Mouse (Mus musculus): Measurements from ENCODE around the gene Nr1d1. TPM values are rescaled to one million over a fixed set of nuclear protein-coding genes. Genes with fewer than 3 reads are reported as not detected.

Nr1d1 gene
- total RNA-seq, 1 experiment = 2.9 TPM

GRCm38 (mm10) chr11:98789824-98790223 lies 14.7 kb upstream of the Nr1d1 start:
- in situ Hi-C loops (cut with MboI; ENCODE audit: low sequenced_read_pairs in 2 of 2, unreplicated experiment in 2 of 2) = loop anchor here in 1 of 2 experiments (10.0 kb wide), 1 partner anchor 55 kb away; no protein-coding TSS in a partner anchor
- H3K36me3 ChIP-seq (ENCODE audit: control insufficient read depth, insufficient read depth, low read length, poor library complexity, severe bottlenecking) = no peaks in the 10 kb centered on the region
- H3K4me3 ChIP-seq (ENCODE audit: insufficient read depth in 1 of 2, low read depth in 1 of 2, low read length in 2 of 2, poor library complexity in 1 of 2, severe bottlenecking in 1 of 2) = peak overlapping the region; percentile 62 to 75; a peak in 3 of 4 replicates
- no peak for DNase-seq (ENCODE audit: low read depth, low spot score)
- TF ChIP-seq ZNF384 (IDR thresholded peaks at IDR 0.05; ENCODE audit: low read depth, low read length) (no peak), MAFK (IDR thresholded peaks at IDR 0.05; ENCODE audit: insufficient read depth, low read depth, low read length) (no peak), HCFC1 (IDR thresholded peaks at IDR 0.05; ENCODE audit: borderline replicate concordance, insufficient read depth, low read length) (no peak), ZC3H11A (IDR thresholded peaks at IDR 0.05; ENCODE audit: borderline replicate concordance, low read depth, low read length) (no peak), CHD2 (IDR thresholded peaks at IDR 0.05; ENCODE audit: low read depth, low read length) (no peak)
- H3K9me3 ChIP-seq (ENCODE audit: control insufficient read depth, insufficient read depth, low read depth, low read length) = no peaks in the 10 kb centered on the region
- H3K9ac ChIP-seq (ENCODE audit: insufficient read depth, low read depth, low read length, poor library complexity, severe bottlenecking) = peak overlapping the region; percentile 88; the same call in 1 of the 2 replicates
- no peak overlapping the region for H3K27ac ChIP-seq (ENCODE audit: insufficient read depth, low read depth, low read length, poor library complexity, severe bottlenecking)
- H3K4me1 ChIP-seq (ENCODE audit: control insufficient read depth in 2 of 2, insufficient read depth in 2 of 2, low read length in 2 of 2, poor library complexity in 1 of 2) = peaks cover 5 to 11% of the 10 kb centered on the region in 2 experiments

GRCm38 (mm10) chr11:98789219-98789807 lies 14.2 kb upstream of the Nr1d1 start:
- Histone ChIP-seq H3K9me3 (ENCODE audit: control insufficient read depth, insufficient read depth, low read depth, low read length) (no peaks in the 10 kb centered on the region), H3K27ac (ENCODE audit: insufficient read depth, low read depth, low read length, poor library complexity, severe bottlenecking) (peak overlapping the region; percentile 7; the same call in 1 of the 2 replicates), H3K36me3 (ENCODE audit: control insufficient read depth, insufficient read depth, low read length, poor library complexity, severe bottlenecking) (no peaks in the 10 kb centered on the region), H3K4me3 (ENCODE audit: insufficient read depth in 1 of 2, low read depth in 1 of 2, low read length in 2 of 2, poor library complexity in 1 of 2, severe bottlenecking in 1 of 2) (peak overlapping the region; percentile 62 to 75), H3K9ac (ENCODE audit: insufficient read depth, low read depth, low read length, poor library complexity, severe bottlenecking) (peak overlapping the region; percentile 88), H3K4me1 (ENCODE audit: control insufficient read depth in 2 of 2, insufficient read depth in 2 of 2, low read length in 2 of 2, poor library complexity in 1 of 2) (peaks cover 5 to 11% of the 10 kb centered on the region in 2 experiments)
- no peak for TF ChIP-seq ZC3H11A (IDR thresholded peaks at IDR 0.05; ENCODE audit: borderline replicate concordance, low read depth, low read length)
- TF ChIP-seq HCFC1 (IDR thresholded peaks at IDR 0.05; ENCODE audit: borderline replicate concordance, insufficient read depth, low read length) = no peak
- no peak for TF ChIP-seq ZNF384 (IDR thresholded peaks at IDR 0.05; ENCODE audit: low read depth, low read length)
- TF ChIP-seq MAFK (IDR thresholded peaks at IDR 0.05; ENCODE audit: insufficient read depth, low read depth, low read length) = no peak
- TF ChIP-seq CHD2 (IDR thresholded peaks at IDR 0.05; ENCODE audit: low read depth, low read length) = no peak
- in situ Hi-C loops (cut with MboI; ENCODE audit: low sequenced_read_pairs in 2 of 2, unreplicated experiment in 2 of 2) = loop anchor here in 1 of 2 experiments (10.0 kb wide), 1 partner anchor 55 kb away; no protein-coding TSS in a partner anchor
- DNase-seq (ENCODE audit: low read depth, low spot score) = no peak

GRCm38 (mm10) chr11:98788550-98789218 lies 13.6 kb upstream of the Nr1d1 start:
- no peak for DNase-seq (ENCODE audit: low read depth, low spot score)
- Histone ChIP-seq H3K4me1 (ENCODE audit: control insufficient read depth in 2 of 2, insufficient read depth in 2 of 2, low read length in 2 of 2, poor library complexity in 1 of 2) (peaks cover 7 to 16% of the 10 kb centered on the region in 2 experiments; a peak in 3 of 4 replicates), H3K9ac (ENCODE audit: insufficient read depth, low read depth, low read length, poor library complexity, severe bottlenecking) (peak overlapping the region; percentile 88), H3K27ac (ENCODE audit: insufficient read depth, low read depth, low read length, poor library complexity, severe bottlenecking) (no peak overlapping the region; the same call in 1 of the 2 replicates), H3K4me3 (ENCODE audit: insufficient read depth in 1 of 2, low read depth in 1 of 2, low read length in 2 of 2, poor library complexity in 1 of 2, severe bottlenecking in 1 of 2) (peak overlapping the region; percentile 62 to 75), H3K36me3 (ENCODE audit: control insufficient read depth, insufficient read depth, low read length, poor library complexity, severe bottlenecking) (no peaks in the 10 kb centered on the region), H3K9me3 (ENCODE audit: control insufficient read depth, insufficient read depth, low read depth, low read length) (no peaks in the 10 kb centered on the region)
- in situ Hi-C loops (cut with MboI; ENCODE audit: low sequenced_read_pairs in 2 of 2, unreplicated experiment in 2 of 2) = loop anchor here in 1 of 2 experiments (10.0 kb wide), 1 partner anchor 54 kb away; no protein-coding TSS in a partner anchor
- TF ChIP-seq HCFC1 (IDR thresholded peaks at IDR 0.05; ENCODE audit: borderline replicate concordance, insufficient read depth, low read length) = peak; percentile 72; the same call in 1 of the 2 replicates
- TF ChIP-seq ZNF384 (IDR thresholded peaks at IDR 0.05; ENCODE audit: low read depth, low read length) = no peak
- TF ChIP-seq ZC3H11A (IDR thresholded peaks at IDR 0.05; ENCODE audit: borderline replicate concordance, low read depth, low read length) = 0 out of 2 replicates have a peak, but pooled peaks have one; percentile 4

GRCm38 (mm10) chr11:98788139-98788538 lies 13.0 kb upstream of the Nr1d1 start:
- peaks cover 10 to 18% of the 10 kb centered on the region in 2 experiments; a peak in 3 of 4 replicates for H3K4me1 ChIP-seq (ENCODE audit: control insufficient read depth in 2 of 2, insufficient read depth in 2 of 2, low read length in 2 of 2, poor library complexity in 1 of 2)

More at GRCm38 (mm10) chr11:98788139-98788538, 13.0 kb upstream of the Nr1d1 start:
- in situ Hi-C loops (cut with MboI; ENCODE audit: low sequenced_read_pairs in 2 of 2, unreplicated experiment in 2 of 2) = loop anchor here in 1 of 2 experiments (10.0 kb wide), 1 partner anchor 53 kb away; no protein-coding TSS in a partner anchor
- H3K27ac ChIP-seq (ENCODE audit: insufficient read depth, low read depth, low read length, poor library complexity, severe bottlenecking) = no peak overlapping the region
- H3K4me3 ChIP-seq (ENCODE audit: insufficient read depth in 1 of 2, low read depth in 1 of 2, low read length in 2 of 2, poor library complexity in 1 of 2, severe bottlenecking in 1 of 2) = no peak overlapping the region
- DNase-seq (ENCODE audit: low read depth, low spot score) = no peak
- no peak overlapping the region for H3K9ac ChIP-seq (ENCODE audit: insufficient read depth, low read depth, low read length, poor library complexity, severe bottlenecking)
- H3K36me3 ChIP-seq (ENCODE audit: control insufficient read depth, insufficient read depth, low read length, poor library complexity, severe bottlenecking) = no peaks in the 10 kb centered on the region
- TF ChIP-seq ZC3H11A (IDR thresholded peaks at IDR 0.05; ENCODE audit: borderline replicate concordance, low read depth, low read length) (no peak), CHD2 (IDR thresholded peaks at IDR 0.05; ENCODE audit: low read depth, low read length) (no peak), MAFK (IDR thresholded peaks at IDR 0.05; ENCODE audit: insufficient read depth, low read depth, low read length) (no peak), HCFC1 (IDR thresholded peaks at IDR 0.05; ENCODE audit: borderline replicate concordance, insufficient read depth, low read length) (no peak), ZNF384 (IDR thresholded peaks at IDR 0.05; ENCODE audit: low read depth, low read length) (no peak)
- H3K9me3 ChIP-seq (ENCODE audit: control insufficient read depth, insufficient read depth, low read depth, low read length) = no peaks in the 10 kb centered on the region

All from ES-E14 (cell line).